Mouse (Mus musculus): ENCODE results near the gene Prdx6b. TPM values are rescaled to one million over a fixed set of nuclear protein-coding genes. Genes with fewer than 3 reads are reported as not detected.
A peak's percentile ranks its signal among the peaks of the same experiment; 100 is the strongest.

Gene Prdx6b
- polyA plus RNA-seq (2015; fragmentation: Nextera tagmentation; extraction: Ambion mirVana): not detected in 2 replicates

- no peak for DNase-seq (ENCODE audit: low spot score)
These were observed at the start of gene Prdx6b for GRCm38 (mm10) chr2:80292172-80292571. Gene Prdx6b, plus strand, starts transcription at chr2:80292472.

GRCm38 (mm10) chr2:80247466-80247865 lies 44.8 kb upstream of the Prdx6b start:
- DNase-seq (ENCODE audit: low spot score): no peak

GRCm38 (mm10) chr2:80247868-80248267 lies 44.4 kb upstream of the Prdx6b start:
- no peak for DNase-seq (ENCODE audit: low spot score)

- DNase-seq (ENCODE audit: low spot score): no peak
These were observed 32.2 kb upstream of the Prdx6b start for GRCm38 (mm10) chr2:80259888-80260672.

- DNase-seq (ENCODE audit: low spot score): peak; percentile 51
These were observed 25.4 kb upstream of the Prdx6b start for GRCm38 (mm10) chr2:80266894-80267293.

- DNase-seq (ENCODE audit: low spot score): peak; percentile 34
These were observed 24.2 kb upstream of the Prdx6b start for GRCm38 (mm10) chr2:80268053-80268452.

GRCm38 (mm10) chr2:80271431-80271830 lies 20.8 kb upstream of the Prdx6b start:
- no peak for DNase-seq (ENCODE audit: low spot score)

GRCm38 (mm10) chr2:80273038-80273437 lies 19.2 kb upstream of the Prdx6b start:
- no peak for DNase-seq (ENCODE audit: low spot score)

GRCm38 (mm10) chr2:80273763-80274162 lies 18.5 kb upstream of the Prdx6b start:
- DNase-seq (ENCODE audit: low spot score): no peak

GRCm38 (mm10) chr2:80275136-80275535 lies 17.1 kb upstream of the Prdx6b start:
- peak; percentile 14 for DNase-seq (ENCODE audit: low spot score)

GRCm38 (mm10) chr2:80282214-80282613 lies 10.1 kb upstream of the Prdx6b start:
- no peak for DNase-seq (ENCODE audit: low spot score)

- DNase-seq (ENCODE audit: low spot score): no peak
These were observed 5.9 kb upstream of the Prdx6b start for GRCm38 (mm10) chr2:80286397-80286796.

- DNase-seq (ENCODE audit: low spot score): no peak
These were observed 6.1 kb downstream of the Prdx6b start for GRCm38 (mm10) chr2:80298334-80298733.

- DNase-seq (ENCODE audit: low spot score): no peak
These were observed 8.5 kb downstream of the Prdx6b start for GRCm38 (mm10) chr2:80300806-80301205.

- DNase-seq (ENCODE audit: low spot score): no peak
These were observed 11.7 kb downstream of the Prdx6b start for GRCm38 (mm10) chr2:80303957-80304356.

- no peak for DNase-seq (ENCODE audit: low spot score)
These were observed 15.4 kb downstream of the Prdx6b start for GRCm38 (mm10) chr2:80307701-80308100.

GRCm38 (mm10) chr2:80309775-80310174 lies 17.5 kb downstream of the Prdx6b start:
- DNase-seq (ENCODE audit: low spot score): no peak

- no peak for DNase-seq (ENCODE audit: low spot score)
These were observed 18.5 kb downstream of the Prdx6b start for GRCm38 (mm10) chr2:80310772-80311171.

- DNase-seq (ENCODE audit: low spot score): no peak
These were observed 19.1 kb downstream of the Prdx6b start for GRCm38 (mm10) chr2:80311350-80311749.

GRCm38 (mm10) chr2:80314201-80314600 lies 21.9 kb downstream of the Prdx6b start:
- no peak for DNase-seq (ENCODE audit: low spot score)

GRCm38 (mm10) chr2:80314854-80315241 lies 22.6 kb downstream of the Prdx6b start:
- DNase-seq (ENCODE audit: low spot score): no peak

- DNase-seq (ENCODE audit: low spot score): peak; percentile 89
These were observed 23.2 kb downstream of the Prdx6b start, which contains the start of gene Dnajc10 for GRCm38 (mm10) chr2:80315242-80316161. Gene Dnajc10, plus strand, starts transcription at chr2:80315466.

Data from thymus, postnatal 0 days (tissue).